Mouse (Mus musculus) ovary, postnatal 36 days (tissue): Measurements from ENCODE around the gene Sfxn5.

Source experiments
- DNase-seq: peaks from one replicate; pipeline ENCODE4 v3.0.0; 2022; ENCODE audit warnings: low spot score, mixed read lengths

The Sfxn5 gene

GRCm38 (mm10) chr6:85334251-85334650 lies 1.0 kb upstream of the Sfxn5 start:
- DNase-seq: no peak

GRCm38 (mm10) chr6:85333732-85334131 lies 510 bp upstream of the Sfxn5 start:
- no peak for DNase-seq

- DNase-seq: no peak
Measured at GRCm38 (mm10) chr6:85332351-85332999, 747 bp downstream of the Sfxn5 start.

GRCm38 (mm10) chr6:85331736-85332135 lies 1.5 kb downstream of the Sfxn5 start:
- DNase-seq: no peak

GRCm38 (mm10) chr6:85331221-85331735 lies 1.9 kb downstream of the Sfxn5 start:
- peak; percentile 50 for DNase-seq

- no peak for DNase-seq
Measured at GRCm38 (mm10) chr6:85329666-85330185, 3.5 kb downstream of the Sfxn5 start.

- no peak for DNase-seq
Measured at GRCm38 (mm10) chr6:85326564-85326963, 6.7 kb downstream of the Sfxn5 start.

GRCm38 (mm10) chr6:85325109-85325508 lies 8.1 kb downstream of the Sfxn5 start:
- no peak for DNase-seq

- no peak for DNase-seq
Measured at GRCm38 (mm10) chr6:85320445-85320866, 12.8 kb downstream of the Sfxn5 start.

GRCm38 (mm10) chr6:85316211-85316610 lies 17.0 kb downstream of the Sfxn5 start:
- DNase-seq: no peak

GRCm38 (mm10) chr6:85314064-85314798 lies 19.0 kb downstream of the Sfxn5 start:
- DNase-seq: no peak

GRCm38 (mm10) chr6:85307894-85308293 lies 25.3 kb downstream of the Sfxn5 start:
- no peak for DNase-seq

- DNase-seq: no peak
Measured at GRCm38 (mm10) chr6:85306375-85306774, 26.8 kb downstream of the Sfxn5 start.

- DNase-seq: no peak
Measured at GRCm38 (mm10) chr6:85305826-85306225, 27.4 kb downstream of the Sfxn5 start.

GRCm38 (mm10) chr6:85304966-85305365 lies 28.3 kb downstream of the Sfxn5 start:
- no peak for DNase-seq

GRCm38 (mm10) chr6:85302326-85303055 lies 30.7 kb downstream of the Sfxn5 start:
- DNase-seq: peak; percentile 28

GRCm38 (mm10) chr6:85295384-85296167 lies 37.6 kb downstream of the Sfxn5 start:
- DNase-seq: peak; percentile 60

GRCm38 (mm10) chr6:85294004-85294379 lies 39.2 kb downstream of the Sfxn5 start:
- no peak for DNase-seq

GRCm38 (mm10) chr6:85293255-85294003 lies 39.8 kb downstream of the Sfxn5 start:
- no peak for DNase-seq

GRCm38 (mm10) chr6:85290869-85291824 lies 42.1 kb downstream of the Sfxn5 start:
- DNase-seq: no peak
